Mouse (Mus musculus): ENCODE results near the gene Pdzd8. TPM values are rescaled to one million over a fixed set of nuclear protein-coding genes. Genes with fewer than 3 reads are reported as not detected.

Gene Pdzd8
- polyA plus RNA-seq, 1 experiment: 14.9 TPM

- Histone ChIP-seq H3K27ac (ENCODE audit: control insufficient read depth, insufficient read depth, low read length) (no peak overlapping the region), H3K4me1 (replicated peaks; ENCODE audit: control insufficient read depth, insufficient read depth, low read length) (no peaks in the 10 kb centered on the region), H3K27me3 (ENCODE audit: control insufficient read depth, insufficient read depth, low read length) (no peaks in the 10 kb centered on the region), H3K36me3 (ENCODE audit: control insufficient read depth, insufficient read depth, low read length) (peaks cover 5% of the 10 kb centered on the region; the same call in 1 of the 2 replicates), H3K4me3 (ENCODE audit: control insufficient read depth, insufficient read depth, low read length) (no peak overlapping the region)
- no peak for TF ChIP-seq CTCF (IDR thresholded peaks at IDR 0.05; ENCODE audit: borderline replicate concordance, control insufficient read depth, extremely low read depth, insufficient read depth, low read length, poor library complexity)
- TF ChIP-seq POLR2A (IDR thresholded peaks at IDR 0.05; ENCODE audit: control insufficient read depth, extremely low read depth, insufficient read depth, low read length, poor library complexity): no peak
- no peak for DNase-seq
Measured at GRCm38 (mm10) chr19:59315308-59315707, 30.3 kb downstream of the Pdzd8 start.

- H3K36me3 ChIP-seq (ENCODE audit: control insufficient read depth, insufficient read depth, low read length): no peaks in the 10 kb centered on the region
- H3K4me3 ChIP-seq (ENCODE audit: control insufficient read depth, insufficient read depth, low read length): no peak overlapping the region
- no peaks in the 10 kb centered on the region for H3K27me3 ChIP-seq (ENCODE audit: control insufficient read depth, insufficient read depth, low read length)
- H3K4me1 ChIP-seq (replicated peaks; ENCODE audit: control insufficient read depth, insufficient read depth, low read length): no peaks in the 10 kb centered on the region
- H3K27ac ChIP-seq (ENCODE audit: control insufficient read depth, insufficient read depth, low read length): no peak overlapping the region
- TF ChIP-seq CTCF (IDR thresholded peaks at IDR 0.05; ENCODE audit: borderline replicate concordance, control insufficient read depth, extremely low read depth, insufficient read depth, low read length, poor library complexity): no peak
- no peak for TF ChIP-seq POLR2A (IDR thresholded peaks at IDR 0.05; ENCODE audit: control insufficient read depth, extremely low read depth, insufficient read depth, low read length, poor library complexity)
- no peak for DNase-seq
- 95% methylated on average over 5 of the region's 5 CpGs for WGBS
Measured at GRCm38 (mm10) chr19:59292183-59292839, 53.3 kb downstream of the Pdzd8 start.

- Histone ChIP-seq H3K27ac (ENCODE audit: control insufficient read depth, insufficient read depth, low read length) (no peak overlapping the region), H3K36me3 (ENCODE audit: control insufficient read depth, insufficient read depth, low read length) (no peaks in the 10 kb centered on the region), H3K4me1 (replicated peaks; ENCODE audit: control insufficient read depth, insufficient read depth, low read length) (no peaks in the 10 kb centered on the region), H3K4me3 (ENCODE audit: control insufficient read depth, insufficient read depth, low read length) (no peak overlapping the region), H3K27me3 (ENCODE audit: control insufficient read depth, insufficient read depth, low read length) (no peaks in the 10 kb centered on the region)
- no peak for DNase-seq
- 91% methylated on average over 6 of the region's 6 CpGs for WGBS
- TF ChIP-seq POLR2A (IDR thresholded peaks at IDR 0.05; ENCODE audit: control insufficient read depth, extremely low read depth, insufficient read depth, low read length, poor library complexity): no peak
- TF ChIP-seq CTCF (IDR thresholded peaks at IDR 0.05; ENCODE audit: borderline replicate concordance, control insufficient read depth, extremely low read depth, insufficient read depth, low read length, poor library complexity): no peak
Measured at GRCm38 (mm10) chr19:59289811-59290210, 55.8 kb downstream of the Pdzd8 start.

GRCm38 (mm10) chr19:59289042-59289441 lies 56.5 kb downstream of the Pdzd8 start:
- DNase-seq: no peak

GRCm38 (mm10) chr19:59282001-59282400 lies 63.6 kb downstream of the Pdzd8 start:
- WGBS: 94% methylated on average over 3 of the region's 3 CpGs
- no peak for DNase-seq
- Histone ChIP-seq H3K36me3 (ENCODE audit: control insufficient read depth, insufficient read depth, low read length) (no peaks in the 10 kb centered on the region), H3K4me1 (replicated peaks; ENCODE audit: control insufficient read depth, insufficient read depth, low read length) (no peaks in the 10 kb centered on the region), H3K27me3 (ENCODE audit: control insufficient read depth, insufficient read depth, low read length) (no peaks in the 10 kb centered on the region), H3K27ac (ENCODE audit: control insufficient read depth, insufficient read depth, low read length) (no peak overlapping the region), H3K4me3 (ENCODE audit: control insufficient read depth, insufficient read depth, low read length) (no peak overlapping the region)
- TF ChIP-seq CTCF (IDR thresholded peaks at IDR 0.05; ENCODE audit: borderline replicate concordance, control insufficient read depth, extremely low read depth, insufficient read depth, low read length, poor library complexity) (no peak), POLR2A (IDR thresholded peaks at IDR 0.05; ENCODE audit: control insufficient read depth, extremely low read depth, insufficient read depth, low read length, poor library complexity) (no peak)

More at GRCm38 (mm10) chr19:59289042-59289441, 56.5 kb downstream of the Pdzd8 start:
- H3K4me3 ChIP-seq (ENCODE audit: control insufficient read depth, insufficient read depth, low read length): no peak overlapping the region
- TF ChIP-seq CTCF (IDR thresholded peaks at IDR 0.05; ENCODE audit: borderline replicate concordance, control insufficient read depth, extremely low read depth, insufficient read depth, low read length, poor library complexity) (no peak), POLR2A (IDR thresholded peaks at IDR 0.05; ENCODE audit: control insufficient read depth, extremely low read depth, insufficient read depth, low read length, poor library complexity) (no peak)
- H3K27me3 ChIP-seq (ENCODE audit: control insufficient read depth, insufficient read depth, low read length): no peaks in the 10 kb centered on the region
- no peaks in the 10 kb centered on the region for H3K36me3 ChIP-seq (ENCODE audit: control insufficient read depth, insufficient read depth, low read length)
- no peaks in the 10 kb centered on the region for H3K4me1 ChIP-seq (replicated peaks; ENCODE audit: control insufficient read depth, insufficient read depth, low read length)
- no peak overlapping the region for H3K27ac ChIP-seq (ENCODE audit: control insufficient read depth, insufficient read depth, low read length)

GRCm38 (mm10) chr19:59280841-59281240 lies 64.7 kb downstream of the Pdzd8 start:
- H3K27ac ChIP-seq (ENCODE audit: control insufficient read depth, insufficient read depth, low read length): no peak overlapping the region
- no peaks in the 10 kb centered on the region for H3K4me1 ChIP-seq (replicated peaks; ENCODE audit: control insufficient read depth, insufficient read depth, low read length)
- no peaks in the 10 kb centered on the region for H3K27me3 ChIP-seq (ENCODE audit: control insufficient read depth, insufficient read depth, low read length)
- H3K4me3 ChIP-seq (ENCODE audit: control insufficient read depth, insufficient read depth, low read length): no peak overlapping the region
- no peak for DNase-seq
- no peak for TF ChIP-seq POLR2A (IDR thresholded peaks at IDR 0.05; ENCODE audit: control insufficient read depth, extremely low read depth, insufficient read depth, low read length, poor library complexity)
- no peak for TF ChIP-seq CTCF (IDR thresholded peaks at IDR 0.05; ENCODE audit: borderline replicate concordance, control insufficient read depth, extremely low read depth, insufficient read depth, low read length, poor library complexity)
- no peaks in the 10 kb centered on the region for H3K36me3 ChIP-seq (ENCODE audit: control insufficient read depth, insufficient read depth, low read length)

- Histone ChIP-seq H3K4me1 (replicated peaks; ENCODE audit: control insufficient read depth, insufficient read depth, low read length) (no peaks in the 10 kb centered on the region), H3K27me3 (ENCODE audit: control insufficient read depth, insufficient read depth, low read length) (no peaks in the 10 kb centered on the region), H3K27ac (ENCODE audit: control insufficient read depth, insufficient read depth, low read length) (no peak overlapping the region), H3K36me3 (ENCODE audit: control insufficient read depth, insufficient read depth, low read length) (no peaks in the 10 kb centered on the region), H3K4me3 (ENCODE audit: control insufficient read depth, insufficient read depth, low read length) (no peak overlapping the region)
- no peak for DNase-seq
- TF ChIP-seq CTCF (IDR thresholded peaks at IDR 0.05; ENCODE audit: borderline replicate concordance, control insufficient read depth, extremely low read depth, insufficient read depth, low read length, poor library complexity) (no peak), POLR2A (IDR thresholded peaks at IDR 0.05; ENCODE audit: control insufficient read depth, extremely low read depth, insufficient read depth, low read length, poor library complexity) (no peak)
- 96% methylated on average over 7 of the region's 7 CpGs for WGBS
Measured at GRCm38 (mm10) chr19:59276354-59276753, 69.2 kb downstream of the Pdzd8 start.

Measured in thymus, adult 2 months (tissue).